Mouse (Mus musculus) spleen, postnatal 4 days (tissue): Measurements from ENCODE around the gene Prss8.

Experiments
- DNase-seq, 2 experiments: peaks; one replicate each; pipeline ENCODE4 v3.0.0; 2022; ENCODE audit warnings: low spot score in 2 of 2

Gene Prss8

GRCm38 (mm10) chr7:127928596-127928995 lies 1.3 kb downstream of the Prss8 start:
- no peak for DNase-seq

GRCm38 (mm10) chr7:127927726-127928125 lies 2.2 kb downstream of the Prss8 start:
- DNase-seq = no peak

- DNase-seq = no peak
Measured at GRCm38 (mm10) chr7:127926846-127927245, 3.1 kb downstream of the Prss8 start.

DNA sequence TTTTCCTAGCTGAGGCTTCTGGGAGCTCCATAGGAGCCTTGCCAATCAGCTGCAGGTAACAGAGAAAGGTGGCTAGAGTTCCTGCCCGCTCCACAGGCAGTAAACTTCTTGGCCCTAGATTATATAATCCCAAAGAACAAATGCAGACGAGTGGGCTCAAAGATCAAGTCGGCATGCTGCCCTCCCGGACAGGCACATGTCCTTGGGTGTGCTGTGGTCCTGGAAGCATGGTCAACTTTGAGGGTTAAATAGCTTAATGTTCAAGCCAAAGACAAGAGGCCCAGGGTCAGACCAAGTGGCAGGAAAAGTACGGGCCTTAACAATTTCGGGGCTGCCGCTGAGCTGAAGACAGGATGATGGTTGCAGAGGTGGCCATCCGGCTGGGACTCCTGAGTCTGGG lies 3.8 kb downstream of the Prss8 start:
- no peak for DNase-seq

GRCm38 (mm10) chr7:127925252-127925651 lies 4.7 kb downstream of the Prss8 start:
- DNase-seq = no peak

GRCm38 (mm10) chr7:127923714-127924113 lies 6.2 kb downstream of the Prss8 start:
- DNase-seq = no peak

- DNase-seq = no peak
Measured at GRCm38 (mm10) chr7:127922451-127923275, 7.2 kb downstream of the Prss8 start.

- DNase-seq = peak in 1 of 2 experiments; percentile 49
Measured at GRCm38 (mm10) chr7:127921516-127921915, 8.4 kb downstream of the Prss8 start.

DNA sequence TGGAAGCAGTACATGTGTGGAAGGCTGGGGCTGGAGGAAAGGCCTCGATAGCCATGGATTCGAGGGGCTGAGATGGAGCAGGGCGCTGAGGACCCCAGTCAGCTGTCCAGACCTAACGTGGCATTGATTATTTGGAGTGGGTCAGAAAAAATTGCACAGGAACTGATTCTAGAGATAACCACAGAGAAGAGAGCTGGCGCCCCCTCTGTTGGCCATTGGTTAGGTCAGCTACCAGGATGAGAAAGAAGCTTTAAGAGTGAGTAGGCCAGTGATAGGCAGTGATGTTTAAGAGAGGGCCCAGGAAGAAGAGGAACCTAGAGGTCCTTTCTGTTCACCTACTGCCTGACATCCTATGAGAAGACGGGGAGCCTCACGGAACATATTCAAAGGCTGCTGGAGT lies 10.6 kb downstream of the Prss8 start:
- peak in 1 of 2 experiments; percentile 51 for DNase-seq

DNA sequence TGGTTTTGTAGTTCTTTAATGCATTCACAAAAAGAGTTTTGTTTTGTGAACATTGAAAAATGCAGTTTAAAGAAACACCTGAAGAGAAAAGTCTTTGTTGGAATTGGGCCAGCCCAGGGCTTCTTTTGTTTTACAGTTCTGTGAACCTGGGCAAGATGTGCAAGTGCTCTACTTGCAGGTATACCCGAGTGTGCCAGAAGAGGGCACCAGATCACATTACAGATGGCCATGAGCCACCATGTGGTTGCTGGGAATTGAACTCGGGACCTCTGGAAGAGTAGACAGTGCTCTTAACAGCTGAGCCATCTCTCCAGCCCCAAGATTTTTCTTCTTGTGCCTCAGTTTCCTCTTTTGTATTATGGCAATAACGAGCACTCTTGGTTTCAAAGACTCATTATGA lies 11.7 kb downstream of the Prss8 start:
- DNase-seq = peak; percentile 69 to 83

- no peak for DNase-seq
Measured at GRCm38 (mm10) chr7:127915293-127915692, 14.6 kb downstream of the Prss8 start.

DNA sequence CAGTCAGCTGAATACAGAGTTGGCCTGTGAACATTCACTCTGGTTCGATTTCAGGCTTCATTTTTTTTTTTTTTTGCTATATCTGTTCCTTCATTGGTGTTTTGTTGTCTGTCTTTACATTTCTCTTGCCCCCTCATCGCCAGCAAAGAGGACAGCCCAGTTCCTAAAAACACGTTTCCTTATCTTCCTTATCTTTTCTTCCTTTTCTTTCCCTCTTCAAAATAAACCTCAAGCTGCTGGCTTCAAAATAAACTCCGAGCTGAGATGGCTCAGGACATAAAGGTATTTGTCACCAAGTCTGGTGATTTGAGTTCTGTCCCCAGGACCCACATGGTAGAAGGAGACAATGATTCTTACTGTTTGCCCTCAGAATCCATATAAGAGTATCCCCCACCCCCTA lies 17.0 kb downstream of the Prss8 start:
- no peak for DNase-seq

DNA sequence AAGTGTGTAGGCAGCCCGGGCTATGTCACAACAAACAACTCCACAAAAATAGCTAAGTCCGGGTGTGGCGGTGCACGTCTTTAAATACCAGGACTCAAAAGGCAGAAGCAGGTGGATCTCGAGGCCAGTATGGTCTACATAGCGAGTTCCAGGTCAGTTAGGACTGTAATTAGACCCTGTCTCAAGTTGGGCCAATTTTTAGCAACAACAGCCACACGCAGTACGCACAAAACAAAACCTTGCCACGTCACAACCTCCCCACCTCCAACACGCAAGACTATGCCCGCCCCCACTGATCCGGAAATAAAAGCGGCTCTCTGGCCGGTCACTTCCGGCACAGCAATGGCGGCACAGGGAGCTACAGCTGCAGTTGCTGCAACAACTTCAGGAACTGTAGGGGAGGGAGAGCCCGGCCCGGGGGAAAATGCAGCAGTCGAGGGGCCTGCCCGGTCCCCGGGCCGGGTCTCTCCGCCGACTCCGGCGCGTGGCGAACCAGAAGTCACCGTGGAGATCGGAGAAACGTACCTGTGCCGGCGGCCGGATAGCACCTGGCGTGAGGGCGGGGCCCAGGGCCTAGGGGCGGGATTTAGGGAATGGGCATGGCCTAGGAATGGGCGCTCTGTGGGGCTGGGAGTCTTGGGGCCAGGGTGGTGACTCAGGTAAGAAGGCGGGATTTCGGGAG lies 17.6 kb downstream of the Prss8 start, which contains the start of gene Kat8:
TSS of gene Kat8 (plus strand) at position 327 of the 682 bp plus-strand sequence.
- peak; percentile 84 to 91 for DNase-seq

DNA sequence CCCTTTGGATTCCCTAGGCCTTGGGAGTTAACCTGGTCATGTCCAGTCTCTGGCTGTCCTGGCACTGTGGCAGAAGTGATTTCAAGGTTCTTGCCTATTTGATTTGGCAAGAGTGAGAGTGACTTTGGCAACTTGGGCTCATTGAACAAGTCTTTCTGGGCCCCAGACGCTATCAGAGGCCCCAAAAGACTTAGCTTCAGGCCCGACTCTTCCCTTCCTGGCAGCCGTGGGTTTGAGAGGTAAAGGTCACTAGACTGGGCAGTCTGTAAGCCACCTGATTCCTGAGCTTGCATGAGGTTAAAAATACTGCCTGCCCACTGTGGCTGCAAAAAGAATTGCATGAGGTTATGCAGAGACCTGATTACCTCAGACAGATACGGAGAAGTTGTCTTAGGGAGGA lies 21.2 kb downstream of the Prss8 start:
- no peak for DNase-seq

DNA sequence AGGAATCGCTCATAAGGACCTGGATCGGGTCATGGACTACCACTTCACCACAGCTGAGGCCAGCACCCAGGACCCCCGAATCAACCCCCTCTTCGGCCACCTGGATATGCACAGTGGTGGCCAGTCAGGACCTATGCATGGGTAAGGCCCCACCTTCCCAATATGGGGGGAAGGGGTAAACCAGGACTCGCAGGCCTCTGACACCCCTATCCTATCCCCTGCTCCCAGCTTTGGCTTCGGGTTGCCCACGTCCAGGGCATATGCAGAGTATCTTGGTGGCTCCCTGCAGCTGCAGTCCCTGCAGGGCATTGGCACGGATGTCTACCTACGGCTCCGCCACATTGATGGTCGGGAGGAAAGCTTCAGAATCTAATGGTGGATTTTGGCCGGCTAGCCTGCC lies 22.0 kb downstream of the Prss8 start:
- DNase-seq = no peak

DNA sequence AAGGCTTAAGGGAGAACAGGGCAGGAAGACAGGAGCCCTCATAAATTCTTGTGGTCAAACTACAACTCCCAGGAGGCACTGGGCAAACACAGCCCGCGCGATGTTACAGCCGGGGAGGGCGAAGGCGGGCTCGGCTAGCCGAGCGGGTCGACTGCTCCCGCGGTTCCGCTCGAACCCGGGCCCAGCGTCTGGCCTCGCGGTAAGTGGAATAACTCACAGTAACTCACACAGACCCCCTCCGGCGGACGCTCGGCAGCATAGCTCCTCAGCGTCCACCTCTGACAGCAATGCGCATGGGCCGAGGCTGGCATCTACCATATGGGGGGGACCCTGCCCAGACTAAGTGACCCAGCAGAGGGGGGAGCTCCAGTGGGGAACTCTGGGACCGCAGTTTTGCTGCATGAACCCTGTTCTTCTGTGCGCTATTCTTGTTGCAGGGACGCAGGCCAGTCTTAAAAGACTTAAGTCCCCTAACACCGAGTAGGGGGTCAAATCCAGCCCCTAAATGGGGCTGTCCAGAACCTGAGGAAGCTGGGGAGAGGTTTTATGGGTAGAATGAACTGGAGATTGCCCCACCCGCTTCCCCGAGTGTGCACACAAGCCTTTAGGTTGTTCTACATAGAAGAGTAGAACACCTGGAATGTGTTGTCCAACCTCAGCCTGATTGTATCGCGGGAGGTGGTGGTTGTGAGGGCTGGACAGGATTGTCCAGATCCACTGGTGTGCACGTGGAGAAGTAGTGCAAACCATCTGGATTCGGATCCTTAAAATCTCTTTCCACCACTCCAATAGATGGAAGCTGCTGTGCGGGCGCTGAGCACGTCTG lies 25.7 kb downstream of the Prss8 start, which contains the start of gene Bckdk:
TSS of gene Bckdk (plus strand) at position 112 of the 826 bp plus-strand sequence.
- DNase-seq = peak; percentile 75 to 89

DNA sequence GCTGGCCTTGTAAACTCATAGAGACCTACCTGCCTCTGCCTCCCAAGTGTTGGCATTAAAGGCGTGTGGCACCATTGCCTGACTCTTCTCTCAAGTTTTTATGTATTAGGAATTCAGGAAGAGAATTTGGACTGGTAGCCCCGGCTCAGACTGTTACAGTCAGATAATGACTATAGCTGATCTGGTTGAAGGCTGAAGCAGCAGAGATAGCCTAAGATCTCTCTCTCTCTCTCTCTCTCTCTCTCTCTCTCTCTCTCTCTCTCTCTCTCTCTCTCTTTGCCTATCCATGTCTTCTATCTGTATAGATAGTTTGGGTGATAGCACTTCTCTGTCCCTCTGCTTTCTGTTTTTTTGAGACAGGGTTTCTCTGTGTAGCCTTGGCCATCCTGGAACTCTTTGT lies 28.1 kb downstream of the Prss8 start:
- no peak for DNase-seq

DNA sequence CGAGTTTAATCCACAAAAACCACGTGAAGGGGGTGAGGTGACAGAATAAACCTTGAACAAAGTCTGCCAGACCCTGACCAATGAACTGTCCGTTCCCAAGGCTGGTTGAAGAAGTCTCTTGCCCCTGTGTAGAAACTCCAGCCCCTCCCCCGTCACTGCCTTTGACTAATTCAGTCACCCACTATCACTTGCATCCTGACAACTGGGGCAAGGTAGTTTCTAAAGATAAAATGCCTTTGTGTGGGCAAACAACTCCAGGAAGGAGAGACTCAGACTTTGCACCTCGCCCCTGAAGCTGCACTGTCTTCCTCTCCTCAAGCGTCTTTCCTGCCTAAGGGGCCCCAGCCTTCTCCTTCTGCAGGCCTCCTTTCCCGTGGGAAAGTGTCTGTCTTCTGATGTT lies 29.9 kb downstream of the Prss8 start:
- DNase-seq = no peak

- peak in 1 of 2 experiments; percentile 49 for DNase-seq
Measured at GRCm38 (mm10) chr7:127898179-127898956, 31.5 kb downstream of the Prss8 start.

DNA sequence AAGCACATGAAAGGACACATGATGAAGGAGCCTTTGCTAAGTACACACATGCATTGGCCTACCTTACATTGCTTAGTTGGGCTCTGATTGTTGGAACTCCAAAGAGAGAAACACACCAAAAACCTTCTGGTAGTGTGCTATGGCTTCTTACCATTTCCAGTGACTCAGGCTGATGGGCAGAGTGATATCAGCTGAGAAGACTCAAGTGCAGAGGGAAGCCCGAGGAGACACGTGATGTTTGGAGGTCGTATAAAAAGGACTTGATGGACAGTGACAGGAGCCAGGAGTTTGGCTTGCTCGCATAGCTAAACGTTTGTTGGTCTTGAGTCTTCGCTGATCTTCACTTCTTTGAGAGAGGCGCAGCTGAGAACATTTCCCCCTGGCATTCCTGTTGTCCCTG lies 32.4 kb downstream of the Prss8 start:
- no peak for DNase-seq

DNA sequence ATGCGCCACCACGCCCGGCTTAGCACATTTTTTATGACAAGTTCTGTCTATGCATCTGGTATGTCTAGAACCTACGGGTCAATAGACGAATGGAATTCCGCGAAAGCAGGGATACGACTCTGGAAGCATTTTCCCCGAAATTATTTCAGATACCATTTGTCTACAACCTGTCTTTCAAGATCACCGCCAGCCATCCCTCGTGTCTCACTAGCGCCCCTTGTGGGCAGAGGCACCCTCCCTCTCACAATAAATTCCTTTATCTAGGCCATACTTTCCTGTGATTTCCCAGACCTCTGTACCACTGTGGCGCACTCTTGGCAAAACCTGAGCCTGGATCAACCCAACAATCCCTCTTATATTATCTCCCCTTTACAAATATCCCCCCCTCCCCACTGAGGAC lies 33.5 kb downstream of the Prss8 start:
- DNase-seq = peak; percentile 80 to 92
